Mouse (Mus musculus): ENCODE data around the gene Snx9.
A peak's percentile ranks its signal among the peaks of the same experiment; 100 is the strongest.

The Snx9 gene

DNA sequence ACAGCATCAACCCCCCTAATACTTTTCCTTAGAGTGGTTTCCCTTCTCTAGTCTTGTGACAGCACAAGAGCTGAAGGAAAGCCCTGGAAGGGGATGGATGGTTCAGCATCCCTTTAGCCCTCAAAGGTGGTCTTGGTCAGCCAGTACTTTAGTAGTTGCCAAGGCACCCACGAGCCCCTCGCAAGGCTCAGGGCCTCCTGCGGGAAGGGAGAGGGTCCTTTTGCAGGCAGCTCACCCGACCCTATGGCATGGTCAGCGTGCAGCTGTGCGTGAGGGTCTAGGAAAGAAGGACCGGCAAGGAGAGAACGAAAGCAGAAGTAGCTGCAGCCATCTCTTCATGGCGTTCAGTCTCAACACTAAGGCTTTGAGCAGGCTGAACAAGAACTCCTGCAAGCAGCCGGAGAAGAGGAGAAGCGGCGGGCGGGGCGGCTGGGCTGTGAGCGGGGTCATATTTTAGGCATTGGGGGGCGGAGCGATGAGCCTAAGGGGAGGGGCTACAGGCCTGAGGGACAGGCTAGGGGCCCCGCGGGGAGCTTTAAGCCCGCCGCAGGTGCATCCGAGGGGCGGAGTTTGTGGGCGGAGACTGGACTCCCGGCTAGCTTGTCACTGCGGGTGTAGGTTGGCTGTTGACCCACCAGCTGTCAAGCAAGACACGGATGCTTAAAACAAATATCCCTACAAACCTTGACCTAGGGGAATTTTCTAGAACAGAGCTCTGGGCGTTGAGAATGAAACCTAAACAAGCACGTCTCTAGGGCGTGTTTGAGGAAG is 93.6 kb downstream of the Snx9 start:
- DNase-seq, result peak; percentile 70 to 77

DNA sequence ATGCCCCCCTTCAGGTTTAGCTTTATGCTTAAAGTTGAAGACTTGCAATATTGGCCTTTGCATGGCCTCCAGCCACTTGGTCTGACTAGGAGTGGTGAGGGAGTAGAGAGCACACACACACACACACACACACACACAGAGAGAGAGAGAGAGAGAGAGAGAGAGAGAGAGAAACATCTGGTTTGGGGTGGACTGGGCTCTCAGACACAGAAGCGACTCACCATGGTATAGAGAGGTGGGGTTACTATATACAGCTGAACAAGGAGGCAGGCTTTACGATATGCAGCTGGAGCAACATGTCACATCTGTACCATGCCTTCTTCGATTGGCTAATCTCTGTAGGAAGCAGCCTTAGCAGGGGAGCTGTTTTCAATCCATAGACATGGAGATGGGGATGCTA is 94.6 kb downstream of the Snx9 start:
- no peak for DNase-seq

DNA sequence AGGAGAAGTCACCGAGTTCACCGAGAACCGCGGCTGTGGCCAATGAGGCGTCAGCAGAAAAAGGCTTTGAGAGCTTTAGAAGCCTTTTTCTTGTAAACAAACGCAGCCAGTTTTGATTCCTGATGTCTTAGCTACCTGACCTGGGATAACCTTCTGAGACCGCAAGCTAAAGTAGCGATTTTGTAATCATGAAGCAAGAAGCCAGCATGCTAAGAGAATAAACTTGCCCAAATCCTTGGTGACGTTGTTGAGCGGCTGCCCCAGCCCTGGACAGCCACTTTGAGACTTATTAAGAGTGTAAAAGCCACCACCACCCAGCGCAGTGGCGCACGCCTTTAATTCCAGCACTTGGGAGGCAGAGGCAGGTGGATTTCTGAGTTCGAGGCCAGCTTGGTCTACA is 95.1 kb downstream of the Snx9 start:
- no peak for DNase-seq

DNA sequence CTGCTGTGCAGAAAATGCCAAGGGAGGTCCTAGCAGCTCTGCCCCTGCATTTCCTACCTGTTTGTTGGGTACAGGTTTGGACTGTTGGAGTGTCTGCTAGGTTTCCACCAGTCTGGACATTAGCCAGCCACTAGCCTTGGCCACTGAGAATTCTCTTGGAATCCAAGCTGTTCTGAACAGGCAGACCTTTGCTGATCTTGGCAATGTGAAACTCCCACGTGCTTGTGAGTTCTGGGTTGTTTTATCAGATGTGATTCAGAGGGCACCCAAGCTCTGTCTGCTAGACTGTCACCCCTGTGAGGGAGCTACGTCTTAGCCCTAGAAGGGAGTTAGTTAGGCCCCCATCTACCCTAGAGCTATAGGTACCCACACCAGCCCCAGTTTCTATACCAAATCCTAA is 96.3 kb downstream of the Snx9 start:
- DNase-seq, result peak; percentile 51 to 61

DNA sequence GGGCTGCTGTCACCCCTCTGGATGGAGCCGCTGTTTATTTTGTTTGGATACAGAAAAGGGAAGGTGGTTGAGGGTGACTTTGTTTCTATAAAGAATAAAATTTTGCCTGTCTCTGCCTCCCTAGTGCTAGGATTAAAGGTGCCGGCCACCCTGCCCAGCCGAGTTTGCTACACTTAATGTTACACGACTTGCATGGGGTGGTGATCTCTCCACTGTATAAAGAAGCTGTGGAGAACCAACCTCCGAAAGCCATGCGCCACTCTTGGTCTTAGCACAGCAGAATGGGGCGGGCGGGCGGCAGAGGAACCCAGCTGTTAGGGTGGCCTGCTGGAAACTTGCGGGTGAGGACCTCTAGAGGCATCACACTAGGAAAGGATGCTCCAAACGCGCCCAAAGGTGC is 98.7 kb downstream of the Snx9 start:
- no peak for DNase-seq

DNA sequence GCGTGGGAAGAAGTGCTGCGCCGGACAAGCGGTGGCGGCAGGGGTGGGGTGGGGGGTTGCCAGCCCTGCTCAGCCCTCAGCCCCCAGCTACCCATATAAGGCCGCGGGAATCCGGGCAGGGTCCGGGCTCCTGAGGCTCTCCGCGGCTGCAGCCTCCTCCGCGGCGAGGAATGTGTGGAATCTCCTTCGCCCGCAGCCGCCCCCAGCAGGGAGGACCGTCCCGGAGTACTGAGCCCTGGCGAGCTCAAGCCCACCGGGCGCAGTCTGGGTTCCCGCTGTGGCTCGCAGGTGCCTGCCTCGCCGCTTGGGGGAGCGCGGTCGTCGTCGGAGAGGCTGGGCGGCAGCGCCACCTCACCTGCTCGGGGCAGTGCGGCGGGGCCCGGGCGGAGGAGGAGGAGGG is 99.7 kb downstream of the Snx9 start:
- DNase-seq, result peak; percentile 78 to 80

DNA sequence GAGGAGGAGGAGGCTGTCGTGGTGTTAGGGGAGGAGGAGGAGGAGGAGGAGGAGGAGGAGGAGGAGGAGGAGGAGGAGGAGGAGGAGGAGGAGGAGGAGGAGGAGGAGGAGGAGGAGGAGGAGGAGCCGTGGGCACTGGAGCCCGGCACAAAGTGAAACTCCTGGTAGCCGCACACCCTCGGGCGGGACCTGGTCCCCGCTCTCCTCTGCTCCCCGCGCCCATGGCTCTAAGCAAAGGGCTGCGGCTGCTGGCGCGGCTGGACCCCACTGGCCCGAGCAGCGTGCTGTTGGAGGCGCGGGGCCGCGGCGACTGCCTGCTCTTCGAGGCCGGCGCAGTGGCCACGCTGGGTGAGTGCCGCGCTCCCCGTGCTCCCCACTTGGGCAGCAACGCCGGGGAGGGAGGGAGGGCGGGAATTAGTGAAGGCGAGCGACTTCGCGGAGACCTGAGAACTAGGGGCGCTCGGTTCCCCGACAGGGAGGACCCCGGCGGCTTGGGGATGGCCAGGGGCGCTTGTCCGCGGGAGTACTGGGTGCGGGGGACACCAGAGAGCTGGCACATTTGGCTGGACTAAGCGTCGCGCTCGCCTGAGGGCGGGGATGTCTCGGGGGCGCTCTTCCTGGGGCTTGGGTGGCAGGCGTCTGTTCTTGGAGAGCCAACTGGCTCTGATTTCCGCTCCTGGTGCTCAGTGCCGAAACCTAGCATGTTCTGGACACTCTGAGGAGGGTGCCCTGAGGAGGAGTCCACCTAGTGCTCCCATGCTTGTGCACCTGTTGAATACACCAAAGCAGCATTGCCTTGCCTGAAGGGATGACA is 100.3 kb downstream of the Snx9 start, which contains the start of gene Synj2:
TSS of gene Synj2 (plus strand) at position 51 of the 814 bp plus-strand sequence.
- DNase-seq, result peak; percentile 41 to 62

DNA sequence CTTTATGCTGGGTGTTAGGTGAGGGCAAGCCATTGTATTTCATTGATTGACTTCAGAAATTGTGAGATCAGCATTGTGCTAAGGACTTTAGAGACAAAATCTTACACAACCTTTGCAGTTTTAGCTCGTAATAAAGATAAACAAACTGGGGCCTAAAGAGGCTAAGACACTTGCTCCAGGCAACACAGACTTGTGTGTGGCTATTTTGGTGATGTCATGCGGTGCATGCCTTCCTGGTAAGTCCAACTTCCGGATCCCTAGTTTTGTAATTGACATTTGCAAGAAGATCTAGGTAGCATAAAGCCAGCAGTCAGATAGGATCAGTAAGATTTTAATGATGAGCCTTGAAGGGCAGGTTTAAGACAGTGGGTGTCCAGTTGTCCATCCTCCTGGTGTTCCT is 101.0 kb downstream of the Snx9 start:
- no peak for DNase-seq

DNA sequence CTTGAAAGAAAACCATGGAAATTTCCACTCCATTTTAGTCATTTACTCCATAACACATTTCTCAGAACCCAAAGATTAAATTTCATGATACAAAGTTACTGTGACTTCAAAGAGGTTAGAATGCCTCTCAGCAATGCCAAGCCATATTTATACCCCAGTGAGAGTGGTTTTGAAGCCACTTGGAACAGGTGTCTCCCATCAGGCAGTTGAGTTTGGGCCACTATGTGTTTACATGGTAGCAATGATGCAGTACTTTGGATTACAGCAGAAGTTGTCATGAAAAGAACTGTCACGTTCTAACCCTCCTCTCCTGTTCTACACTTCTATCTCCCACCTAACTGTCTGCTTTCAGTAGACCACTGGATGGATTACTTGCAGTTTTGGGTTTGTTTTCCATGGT is 101.9 kb downstream of the Snx9 start:
- no peak for DNase-seq

DNA sequence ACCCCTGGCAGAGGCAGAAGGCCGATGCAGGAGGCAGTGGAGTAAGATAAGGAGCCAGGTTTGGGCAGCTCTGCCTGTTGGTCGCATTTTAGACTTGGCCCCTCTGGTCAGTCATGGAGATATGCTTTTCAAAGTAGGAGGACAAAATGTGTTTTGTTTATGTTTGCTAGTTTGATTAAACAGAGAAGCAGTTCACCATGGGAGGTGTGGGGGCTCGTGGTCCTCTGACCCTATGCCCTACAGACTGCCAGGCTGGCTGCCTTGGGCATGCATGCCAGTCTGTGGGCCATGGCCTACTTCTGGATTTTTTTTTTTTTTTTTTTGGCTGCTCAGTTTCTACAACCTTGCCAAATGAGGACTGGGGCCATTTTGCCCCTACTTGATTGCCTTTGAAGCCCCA is 105.9 kb downstream of the Snx9 start:
- no peak for DNase-seq

DNA sequence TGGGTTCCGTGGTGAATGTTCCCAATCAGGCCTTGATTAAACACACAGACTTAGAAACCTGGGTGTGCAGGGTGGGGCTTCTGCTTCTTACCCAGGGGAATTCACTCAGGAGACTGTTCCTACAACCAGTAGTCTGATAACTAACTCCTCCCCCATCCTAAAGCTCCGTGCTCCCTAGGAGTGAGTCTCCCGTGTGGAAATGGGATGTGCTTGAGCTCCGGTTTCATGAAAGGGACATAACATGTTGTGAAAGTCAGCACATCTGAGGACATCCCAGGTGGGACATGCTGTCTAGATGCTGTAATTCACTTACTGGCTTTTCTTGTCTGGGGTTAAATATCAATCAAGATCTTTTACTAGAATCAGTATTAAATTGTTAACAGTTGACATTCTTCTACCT is 111.3 kb downstream of the Snx9 start:
- DNase-seq, result no peak

DNA sequence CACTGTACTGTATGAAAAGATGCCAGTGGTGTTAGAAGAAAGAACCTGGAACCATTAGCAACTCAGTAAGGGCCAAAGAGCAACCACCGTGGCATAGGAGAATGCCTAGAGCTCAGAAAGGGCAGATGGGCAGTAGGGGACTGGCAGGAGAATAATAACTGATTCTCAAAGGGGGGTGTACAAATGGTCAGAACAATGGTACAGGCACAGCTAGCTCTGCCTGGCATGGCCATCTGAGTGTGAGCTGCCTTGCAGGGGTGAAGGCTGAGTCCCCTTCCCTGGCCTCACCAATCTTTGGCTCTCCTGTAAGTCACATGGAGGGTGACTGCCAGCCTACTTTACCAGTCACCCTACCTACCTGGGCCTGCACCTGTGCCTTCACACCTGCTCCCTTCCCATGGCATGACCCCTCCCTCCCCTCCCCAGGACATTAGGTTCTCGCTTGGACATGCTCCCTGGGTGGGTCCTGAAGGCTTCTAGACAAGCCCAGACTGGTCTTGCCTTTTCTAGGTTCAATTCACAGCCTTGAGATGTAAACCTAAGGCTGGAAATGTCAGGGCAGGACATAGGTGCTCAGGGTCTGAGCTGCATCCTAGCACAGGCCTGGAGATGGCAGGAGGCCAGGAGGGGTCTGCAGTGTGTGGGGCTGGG is 115.3 kb downstream of the Snx9 start:
- no peak for DNase-seq

DNA sequence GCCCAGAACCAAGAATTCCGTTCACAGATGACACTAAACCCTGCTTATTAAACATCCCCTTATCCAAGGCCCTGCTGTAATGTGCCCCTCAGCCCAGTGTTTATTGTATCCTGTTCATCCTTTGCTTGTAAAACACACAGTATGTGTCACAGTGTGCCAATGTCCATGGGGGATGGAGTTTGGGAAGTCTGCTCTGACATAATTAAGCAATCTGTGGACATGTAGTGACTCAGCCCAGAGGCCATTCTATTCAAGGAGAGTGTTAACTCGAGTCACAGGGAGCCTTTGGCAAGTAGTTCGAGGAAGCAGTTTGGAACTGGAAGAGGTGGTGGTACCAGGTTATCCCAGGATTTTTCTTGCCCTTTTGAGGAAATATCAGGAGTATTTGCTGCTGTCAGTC is 116.0 kb downstream of the Snx9 start:
- no peak for DNase-seq

DNA sequence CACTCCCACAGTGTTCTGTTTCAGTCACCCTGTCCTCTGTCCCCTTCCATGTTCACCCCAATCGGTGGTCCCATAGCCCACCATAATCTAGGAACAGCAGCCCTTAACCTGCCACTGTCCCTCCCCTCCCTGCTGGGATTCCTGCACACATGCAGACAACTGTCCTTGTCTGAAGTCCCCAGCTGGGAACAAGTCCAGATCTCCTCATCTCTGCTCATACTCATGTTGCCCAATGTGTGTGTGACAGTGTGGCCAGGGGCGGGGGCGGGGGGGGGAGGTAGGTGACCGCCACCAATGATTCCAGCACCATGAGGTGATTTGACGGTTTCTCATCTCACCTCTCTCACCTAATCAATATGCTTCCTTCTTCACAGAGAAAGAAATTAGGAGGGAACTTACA is 117.1 kb downstream of the Snx9 start:
- no peak for DNase-seq

DNA sequence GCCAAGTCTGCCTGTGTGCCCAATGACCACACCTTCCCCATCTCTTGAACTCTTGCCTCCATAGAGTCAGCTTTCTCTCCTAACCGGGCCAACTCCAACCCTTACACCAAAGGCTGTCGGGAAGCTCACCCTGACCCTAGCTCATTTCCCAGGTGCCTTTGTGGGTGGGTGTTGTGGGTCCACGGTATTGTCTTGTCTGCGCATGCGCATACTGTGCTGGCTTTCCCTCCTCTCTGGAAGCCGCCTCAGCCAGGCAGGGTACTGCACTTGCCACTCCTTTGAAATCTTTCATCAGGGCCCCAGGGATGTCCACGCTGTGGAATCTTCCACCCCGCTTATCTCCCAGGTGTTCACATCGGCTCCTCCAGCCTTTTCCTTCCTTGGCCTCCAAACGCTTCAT is 117.5 kb downstream of the Snx9 start:
- no peak for DNase-seq

DNA sequence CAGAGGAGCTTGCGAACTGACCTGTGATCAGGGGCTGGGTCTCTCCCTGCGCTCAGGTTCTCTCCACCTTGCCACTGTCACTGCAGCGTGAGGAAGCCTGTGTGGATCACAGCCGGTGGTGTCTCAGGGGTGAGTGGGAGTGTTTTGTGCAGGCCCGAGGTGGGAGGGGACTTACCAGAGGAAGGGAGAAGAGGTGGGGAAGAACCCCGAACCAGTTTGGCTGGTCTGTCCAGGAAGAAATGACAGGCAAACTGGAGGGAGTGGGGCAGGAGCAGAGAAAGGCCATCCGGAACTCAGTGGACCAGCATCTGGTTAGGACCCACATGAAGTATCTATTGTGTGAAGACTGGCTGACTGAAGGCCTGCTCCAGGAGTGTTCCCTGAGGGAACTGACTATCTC is 118.0 kb downstream of the Snx9 start:
- DNase-seq, result no peak

DNA sequence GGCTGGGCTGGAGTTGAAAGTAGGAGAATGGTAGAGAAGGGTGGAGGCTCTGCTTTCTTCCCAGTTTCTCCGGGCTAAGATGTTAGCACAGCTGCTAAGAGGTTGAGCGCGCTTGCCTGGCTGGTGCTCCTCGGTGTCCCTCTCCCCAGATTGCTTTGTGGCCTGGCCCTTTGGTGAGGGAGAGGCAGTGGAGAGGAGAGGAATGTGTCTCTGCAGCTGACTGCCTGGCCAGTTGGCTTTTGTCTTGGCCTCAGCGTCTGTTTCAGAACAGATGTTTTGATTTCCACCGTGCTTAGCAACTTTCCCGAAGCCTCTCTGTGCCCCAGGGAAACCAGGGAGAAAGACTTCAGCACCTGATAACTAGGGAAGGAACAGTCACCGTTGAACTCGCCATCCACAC is 118.7 kb downstream of the Snx9 start:
- no peak for DNase-seq

DNA sequence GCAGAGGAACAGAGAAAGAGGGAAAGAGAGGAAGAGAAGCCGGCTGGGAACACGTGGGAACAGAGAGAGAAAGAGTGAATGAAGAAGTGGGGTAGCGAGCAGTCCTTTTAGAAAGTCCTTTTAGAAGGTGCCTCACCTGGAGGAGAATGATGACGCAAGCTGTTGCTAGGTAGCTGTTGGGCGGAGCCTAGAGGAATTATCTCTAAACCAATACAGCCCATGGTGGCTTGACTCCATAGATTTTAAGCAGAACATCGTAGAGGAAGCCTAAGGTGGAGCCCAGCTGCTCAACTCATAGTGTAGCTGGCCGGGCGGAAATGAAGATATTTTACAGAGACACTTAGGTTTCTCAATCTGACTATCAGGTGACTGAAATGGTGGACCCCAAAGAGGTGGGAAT is 122.6 kb downstream of the Snx9 start:
- DNase-seq, result no peak

DNA sequence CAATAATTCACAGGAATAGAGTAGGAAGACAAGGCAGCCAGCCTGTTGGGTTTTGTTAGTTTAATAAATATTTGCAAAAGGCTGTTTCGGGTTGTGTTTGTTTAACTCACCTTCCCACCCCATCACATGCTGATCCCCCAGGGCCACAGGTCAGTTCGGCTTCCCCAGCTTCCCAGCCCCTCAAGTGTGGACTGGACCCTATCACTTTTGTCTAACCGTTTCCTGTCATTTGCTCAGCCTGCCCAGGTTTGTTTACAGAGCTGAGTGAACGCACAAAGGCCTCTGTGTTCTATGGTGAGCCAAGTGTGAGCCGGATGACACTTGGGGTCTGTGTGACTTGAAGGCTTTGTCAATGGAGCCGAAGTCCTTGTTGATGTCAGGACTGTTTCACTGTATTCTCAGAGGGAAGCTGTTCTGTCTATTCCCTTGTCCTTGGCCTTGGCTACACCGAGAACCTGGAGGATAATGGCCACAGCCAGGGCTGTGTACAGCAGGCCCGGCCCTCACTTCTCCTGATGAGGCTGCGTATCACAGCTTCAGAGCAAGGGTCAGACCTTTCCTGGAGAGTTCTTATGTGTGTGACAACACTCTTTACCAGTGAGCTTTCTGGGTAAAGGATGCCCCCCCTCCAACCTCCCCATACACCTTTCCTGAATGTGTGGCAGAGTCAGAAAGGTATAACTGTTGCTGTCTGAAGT is 124.1 kb downstream of the Snx9 start:
- DNase-seq, result no peak

DNA sequence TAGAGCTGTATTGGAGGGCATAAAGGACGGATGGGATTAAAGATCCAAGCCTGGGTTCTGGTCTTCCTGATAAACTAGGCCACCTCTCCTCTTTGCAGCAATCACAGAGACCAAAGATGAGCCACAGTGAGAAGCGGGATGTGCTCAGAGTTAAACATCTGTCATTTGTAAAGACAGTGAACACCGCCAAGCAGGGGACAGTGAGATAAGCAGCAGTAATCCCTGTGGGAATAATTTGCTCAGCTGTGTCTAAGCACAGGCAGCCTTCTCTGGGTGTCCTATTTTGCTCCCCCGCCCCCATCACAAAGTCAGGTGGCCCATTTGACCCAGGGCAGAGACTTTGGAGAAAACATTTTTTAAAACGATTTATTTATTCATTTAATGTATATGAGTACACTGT is 125.6 kb downstream of the Snx9 start:
- DNase-seq, result no peak

DNA sequence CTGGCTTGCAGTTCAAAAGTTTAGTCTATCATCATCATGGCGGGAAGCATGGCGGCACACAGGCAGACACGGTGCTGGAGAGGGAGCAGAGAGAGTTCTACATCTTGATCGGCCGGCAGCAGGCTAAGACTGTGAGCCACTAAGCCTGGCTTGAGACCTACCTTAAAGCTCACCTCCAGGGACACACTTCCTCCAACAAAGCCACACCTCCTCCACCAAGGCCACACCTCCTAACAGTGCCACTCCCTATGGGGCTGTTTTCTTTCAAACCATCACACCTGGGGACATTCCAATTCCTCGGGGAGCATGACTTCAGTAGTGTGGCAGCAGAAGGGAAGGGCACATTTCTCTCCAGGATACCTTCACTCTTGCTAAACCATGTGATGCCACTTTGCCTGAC is 127.4 kb downstream of the Snx9 start:
- DNase-seq, result no peak

DNA sequence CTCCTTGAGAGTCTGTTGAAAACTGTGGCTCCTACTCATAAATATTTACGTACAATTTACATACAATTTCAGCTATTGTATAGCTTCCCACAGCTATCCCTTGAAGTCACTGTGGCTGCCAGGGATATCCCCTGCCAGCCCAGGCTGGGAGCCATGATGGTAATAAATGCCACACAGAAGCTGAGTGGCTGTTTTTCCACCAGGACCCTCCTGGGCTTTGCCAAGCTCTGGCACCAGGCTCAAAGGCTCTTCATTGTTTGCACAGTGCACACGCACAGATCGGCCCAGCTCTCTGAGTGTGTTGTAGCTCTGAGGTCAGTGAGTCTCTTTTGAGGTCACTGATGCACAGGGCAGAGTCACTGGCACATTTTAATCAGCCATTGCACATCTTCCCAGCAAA is 128.1 kb downstream of the Snx9 start:
- no peak for DNase-seq

DNA sequence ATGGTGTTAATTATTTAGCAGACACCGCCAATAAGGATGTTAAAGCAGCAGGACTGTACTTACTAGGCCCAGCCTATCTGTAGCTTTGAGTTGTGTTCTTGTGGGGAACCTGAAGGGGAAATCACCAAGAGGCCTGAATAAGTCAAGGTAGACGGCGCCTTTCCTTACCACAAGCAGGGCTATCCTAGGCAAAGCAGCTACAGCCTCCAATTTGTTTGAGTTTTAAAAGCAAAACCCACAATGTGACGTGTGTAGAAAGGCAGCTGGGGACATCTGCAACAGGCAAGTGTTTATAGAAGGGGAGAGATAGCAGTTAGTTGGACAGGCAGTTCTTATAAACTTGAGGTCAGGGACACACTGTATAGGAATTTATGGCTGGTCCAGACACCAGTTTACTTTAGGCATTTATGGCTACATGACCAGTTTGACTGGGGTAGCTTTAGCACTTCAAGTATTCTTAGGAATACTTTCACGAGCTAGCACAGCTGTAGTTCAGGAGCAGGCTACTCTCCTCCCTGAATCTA is 129.2 kb downstream of the Snx9 start:
- DNase-seq, result no peak
